Mouse (Mus musculus) adrenal gland, adult 8-10 months (tissue): Measurements from ENCODE around the gene Dspp. TPM values are rescaled to one million over a fixed set of nuclear protein-coding genes. Genes with fewer than 3 reads are reported as not detected.

Experiments used
- DNase-seq: peaks from one replicate; pipeline ENCODE4 v3.0.0; 2022
- total RNA-seq, 4 experiments: library from RNA; stranded (reverse); gene quantifications; 2 replicates each; pipeline ENCODE4 v1.2.4; 2022

The Dspp gene
- not detected for total RNA-seq

DNA sequence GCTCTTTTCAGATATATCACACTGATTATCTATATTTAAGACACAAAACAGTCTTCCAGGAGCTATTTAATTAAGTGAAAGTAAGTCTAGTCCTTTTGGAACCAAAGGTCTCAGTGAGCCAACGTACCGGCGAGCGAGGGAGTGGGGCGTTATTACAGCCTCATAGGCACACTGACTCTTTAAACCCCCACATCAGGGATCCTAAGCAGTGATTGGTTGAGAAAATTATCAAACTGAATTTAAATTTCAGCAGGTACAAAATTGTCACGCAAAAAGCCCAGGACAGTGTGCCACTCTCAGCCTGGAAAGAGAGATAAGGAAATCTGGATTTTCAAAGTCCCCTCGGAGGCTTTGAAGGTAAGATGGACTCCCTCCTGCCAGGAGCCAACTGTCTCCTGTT lies at the start of gene Dspp:
Gene Dspp, plus strand, starts transcription at position 301 of the 400 bp plus-strand sequence.
- DNase-seq = no peak

DNA sequence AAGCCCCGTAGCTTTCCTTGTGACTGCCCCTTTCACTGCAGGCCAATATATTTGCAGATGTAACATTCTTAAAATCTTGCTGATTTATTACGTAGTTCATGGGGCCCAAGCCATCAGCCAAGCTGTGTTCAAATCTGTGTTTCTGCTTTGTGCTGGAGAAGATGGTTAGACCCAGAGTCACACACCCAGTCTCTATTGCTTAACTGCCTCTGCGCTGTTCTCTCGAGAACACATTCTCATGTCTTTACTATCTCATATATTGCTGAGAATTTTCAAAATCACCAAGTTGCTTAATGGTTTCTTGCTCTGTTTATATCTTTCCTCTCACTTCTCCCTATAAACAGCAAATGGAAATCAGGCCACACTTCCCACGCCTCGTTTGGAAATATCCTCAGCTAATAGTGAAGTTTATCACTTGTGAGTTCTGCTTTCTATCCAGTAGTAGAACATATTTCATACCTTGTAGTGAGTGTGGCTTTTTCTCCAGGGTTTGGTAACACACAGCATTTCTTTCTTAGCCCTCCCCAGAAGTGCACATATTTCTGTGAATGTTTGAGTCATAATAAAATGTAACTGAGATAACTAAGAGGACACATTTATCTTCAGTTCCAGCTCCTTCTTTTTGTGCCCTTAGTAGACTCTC lies 46.4 kb upstream of the Dspp start:
- no peak for DNase-seq

DNA sequence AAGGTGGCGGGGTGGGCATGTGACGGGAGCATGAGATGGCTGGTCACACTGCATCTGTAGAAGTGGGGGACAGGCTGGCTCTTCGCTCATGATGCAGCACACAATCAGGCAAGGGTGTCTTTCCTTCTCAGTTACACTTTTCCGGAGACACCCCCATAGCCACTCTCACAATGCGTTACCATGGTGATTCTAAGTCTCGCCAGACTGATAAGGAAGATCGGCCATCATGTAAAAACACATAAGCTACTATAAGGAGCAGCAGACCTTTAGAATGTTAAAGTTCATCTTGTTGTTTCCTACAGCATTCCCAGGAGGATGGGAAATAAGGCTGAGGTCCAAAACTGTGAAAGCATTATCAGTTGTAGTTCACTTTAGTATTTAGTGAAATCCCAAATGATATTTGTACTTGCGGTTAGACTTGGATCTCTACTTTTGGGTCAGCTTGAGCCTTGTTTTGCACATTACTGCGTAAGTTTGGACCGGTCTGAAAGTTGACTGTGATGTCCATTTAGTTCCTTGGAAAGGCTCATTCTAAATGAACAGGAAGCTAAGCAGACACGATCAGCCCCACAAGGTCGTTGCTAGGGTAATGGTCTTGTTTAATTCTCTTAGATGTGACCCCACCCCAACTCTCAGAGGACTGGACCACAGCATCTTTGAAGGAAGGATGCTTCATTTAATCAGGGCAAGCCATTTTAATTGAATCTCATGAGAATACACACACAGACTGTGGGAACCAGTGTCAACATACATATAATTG lies 43.8 kb upstream of the Dspp start:
- no peak for DNase-seq

DNA sequence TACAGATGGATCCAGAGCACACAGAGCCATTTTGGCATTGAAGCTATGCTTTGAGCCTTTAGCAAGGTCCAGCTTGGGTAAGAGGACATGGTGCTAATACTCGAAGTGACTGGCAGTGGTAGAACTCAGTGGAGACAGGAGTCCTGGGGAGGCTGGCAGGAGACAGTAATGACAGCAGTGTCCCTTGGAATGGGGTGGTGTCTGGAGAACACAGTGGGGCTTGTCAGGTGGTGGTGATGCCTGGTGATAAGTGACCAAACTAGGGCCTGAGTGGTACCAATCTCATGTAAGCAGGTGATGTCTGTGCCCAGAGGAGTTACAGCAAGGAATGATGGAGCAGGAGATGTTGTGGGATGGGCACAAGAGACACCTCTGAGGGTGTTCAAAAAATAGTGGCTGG lies 43.2 kb upstream of the Dspp start:
- DNase-seq = no peak

DNA sequence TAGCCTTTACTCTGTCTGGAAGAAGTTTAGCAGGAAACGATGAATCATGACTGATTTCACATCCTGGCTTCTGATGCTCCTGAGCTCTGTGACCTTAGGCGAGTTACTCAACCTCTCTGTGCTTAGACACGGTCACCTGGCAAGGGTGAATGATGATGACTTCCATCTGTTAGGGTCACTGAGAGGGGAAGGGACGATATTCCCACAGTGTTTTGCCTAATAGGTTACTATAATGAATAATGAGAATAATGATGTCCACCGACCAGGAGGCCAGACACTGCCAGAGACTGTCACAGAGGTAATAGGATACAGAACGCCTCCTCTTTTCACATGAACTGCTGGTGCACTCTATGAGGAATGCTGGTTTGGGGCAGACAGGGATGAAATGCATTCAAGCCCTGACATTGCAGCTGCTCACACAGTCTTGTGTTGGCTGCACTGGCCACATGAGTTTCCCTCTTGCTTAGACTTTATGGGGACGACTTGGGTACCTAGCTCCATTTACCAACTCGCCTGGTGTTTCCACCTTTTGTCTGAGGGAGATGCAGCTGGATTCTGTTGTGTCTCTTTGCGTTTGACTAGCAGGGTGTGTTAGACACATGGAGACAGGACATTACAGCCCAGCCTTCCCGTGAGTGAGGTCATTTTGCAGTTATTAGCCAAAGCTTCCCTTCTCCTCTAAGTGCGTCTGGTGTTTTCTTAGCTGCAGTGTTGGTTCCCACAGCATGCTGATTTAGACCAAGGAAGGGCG lies 42.1 kb upstream of the Dspp start:
- no peak for DNase-seq

DNA sequence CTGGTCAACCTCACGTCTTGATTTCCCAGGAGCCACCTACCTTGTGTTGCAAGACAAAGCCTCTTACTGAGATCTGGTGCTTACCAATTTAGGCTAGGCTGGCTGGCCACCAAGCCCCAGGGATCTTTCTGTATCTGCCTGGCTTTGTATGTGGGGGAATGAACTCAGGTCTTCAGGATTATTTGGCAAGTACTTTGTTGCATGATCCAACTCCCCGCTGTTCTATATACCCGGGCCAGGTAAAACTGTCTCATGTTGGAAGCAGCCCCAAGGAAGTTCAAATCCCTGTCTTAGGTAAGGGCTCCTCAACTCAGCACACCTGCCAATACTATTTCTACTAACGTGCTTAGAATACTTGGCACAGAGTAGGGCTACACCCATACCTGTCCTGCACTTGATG lies 39.6 kb upstream of the Dspp start:
- DNase-seq = no peak

DNA sequence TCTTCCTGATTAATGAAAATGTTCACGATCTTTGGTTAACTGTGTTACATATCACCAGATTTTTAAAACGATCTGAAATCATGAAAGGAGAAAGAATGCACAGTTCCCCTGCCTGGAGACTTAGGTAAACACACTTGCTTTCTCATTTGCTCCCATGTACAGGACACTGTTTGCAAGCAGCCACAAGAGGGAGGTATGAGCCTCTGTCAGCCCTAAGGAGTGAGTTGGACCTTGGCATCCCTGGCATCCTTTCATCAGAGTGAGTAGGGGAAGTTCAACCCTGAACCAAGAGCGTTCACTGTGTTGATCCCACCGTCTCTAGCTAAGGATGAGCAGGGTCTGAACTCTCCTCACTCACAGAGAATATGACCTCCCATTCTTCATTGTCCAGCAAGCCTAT lies 39.0 kb upstream of the Dspp start:
- DNase-seq = peak; percentile 60

DNA sequence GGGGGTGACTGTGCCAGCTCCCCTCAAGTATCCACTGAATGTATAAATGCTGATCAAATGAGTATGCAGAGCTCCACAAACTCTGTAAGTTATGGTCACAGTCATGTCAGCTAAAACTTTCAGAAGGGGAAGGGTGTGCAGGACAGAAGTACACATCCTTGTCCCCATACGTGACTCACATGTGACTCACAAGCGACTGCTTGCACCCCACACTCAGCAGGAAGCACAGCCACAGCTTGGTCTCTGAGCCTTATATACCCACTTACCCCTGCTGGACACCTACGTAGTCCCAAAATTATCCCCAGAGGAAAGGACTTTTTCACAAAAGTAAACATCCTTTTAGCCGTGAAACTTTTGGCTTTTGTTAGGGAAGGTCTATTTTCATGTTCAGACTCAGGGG lies 36.8 kb upstream of the Dspp start:
- DNase-seq = no peak

DNA sequence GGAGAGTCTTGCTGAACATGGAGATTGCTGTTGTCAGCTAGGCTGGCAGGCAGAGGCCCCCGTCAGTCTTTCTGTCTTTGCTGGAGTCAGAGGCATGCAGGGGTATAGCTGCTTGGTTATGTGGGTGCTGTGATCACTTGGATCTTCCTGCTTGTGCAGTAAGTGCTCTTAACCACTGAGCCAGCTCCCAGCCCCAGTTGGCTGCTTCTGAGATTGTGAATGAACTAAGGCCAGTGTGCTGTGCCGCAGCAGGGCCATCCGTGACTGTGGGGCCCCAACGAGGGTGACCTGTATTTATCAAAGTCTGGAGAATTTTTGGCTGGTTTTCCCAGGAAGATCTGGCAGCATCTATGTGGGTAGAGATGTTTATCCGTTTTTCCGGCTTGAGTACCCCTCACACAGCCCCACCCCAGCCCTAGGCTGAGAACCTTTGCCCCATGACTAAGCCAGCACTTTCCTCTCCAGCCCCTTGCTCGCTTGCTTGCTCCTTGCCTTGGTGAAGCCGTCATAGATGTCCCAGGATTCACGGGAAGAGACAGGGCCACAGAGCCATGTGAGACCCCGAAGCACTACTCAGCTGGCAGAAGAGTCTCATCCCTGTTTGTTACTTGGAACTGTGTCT lies 32.5 kb upstream of the Dspp start:
- no peak for DNase-seq

DNA sequence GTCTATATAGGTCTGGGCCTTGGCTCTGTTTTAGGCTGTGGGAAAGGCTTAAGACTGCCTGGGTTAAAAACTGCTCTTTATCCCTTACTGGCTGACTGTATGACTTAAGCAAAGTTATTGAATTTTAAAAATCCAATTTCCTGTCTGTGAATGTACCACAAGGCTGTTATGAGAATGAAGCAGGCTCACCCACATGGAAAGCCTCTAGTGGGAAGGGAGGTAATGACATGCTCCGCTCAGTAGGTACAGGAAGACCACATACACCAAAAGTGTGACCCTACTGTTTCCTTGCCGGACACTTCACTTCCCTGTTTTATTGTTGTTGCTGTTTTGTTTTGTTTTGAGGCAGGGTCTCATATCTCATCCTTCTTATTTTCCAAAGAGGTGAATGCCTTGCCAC lies 29.4 kb upstream of the Dspp start:
- DNase-seq = no peak

DNA sequence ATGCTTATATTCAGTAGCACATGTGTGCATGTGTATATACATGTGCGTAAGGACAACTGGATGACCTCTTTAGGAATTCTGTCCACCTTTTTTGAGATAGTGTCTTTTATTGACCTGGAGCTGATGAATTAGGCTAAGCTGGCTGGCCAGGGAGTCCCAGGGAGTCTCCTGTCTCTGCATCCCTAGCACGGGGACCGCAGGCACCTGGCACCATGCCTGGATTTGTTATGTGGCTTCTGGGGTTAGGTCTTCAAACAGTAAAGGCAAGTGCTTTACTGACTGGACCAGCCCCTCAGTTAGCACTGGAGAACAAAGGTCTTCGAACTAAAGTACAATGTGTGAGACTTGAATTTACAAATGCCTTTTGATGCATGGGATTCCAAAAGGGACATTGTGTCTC lies 26.5 kb upstream of the Dspp start:
- DNase-seq = no peak

DNA sequence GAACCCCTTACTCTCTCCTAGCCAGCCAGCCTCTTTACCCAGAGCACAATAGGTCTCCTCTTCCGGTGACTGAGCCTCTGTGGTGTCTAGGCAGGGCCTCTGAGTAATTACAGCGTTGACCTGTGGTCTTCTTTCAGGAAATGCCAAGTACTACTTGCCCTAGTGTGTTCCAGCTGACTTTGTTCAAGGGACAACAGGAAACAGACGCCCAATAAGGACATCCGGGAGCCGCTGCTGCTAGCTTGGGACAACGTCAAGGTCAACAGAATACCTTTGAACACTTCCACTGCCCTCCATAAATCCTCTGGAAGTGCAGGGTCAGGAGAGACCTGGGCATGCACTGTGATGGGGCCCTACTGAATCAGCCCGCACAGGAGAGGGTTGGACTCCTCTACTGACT lies 21.2 kb upstream of the Dspp start:
- peak; percentile 73 for DNase-seq

DNA sequence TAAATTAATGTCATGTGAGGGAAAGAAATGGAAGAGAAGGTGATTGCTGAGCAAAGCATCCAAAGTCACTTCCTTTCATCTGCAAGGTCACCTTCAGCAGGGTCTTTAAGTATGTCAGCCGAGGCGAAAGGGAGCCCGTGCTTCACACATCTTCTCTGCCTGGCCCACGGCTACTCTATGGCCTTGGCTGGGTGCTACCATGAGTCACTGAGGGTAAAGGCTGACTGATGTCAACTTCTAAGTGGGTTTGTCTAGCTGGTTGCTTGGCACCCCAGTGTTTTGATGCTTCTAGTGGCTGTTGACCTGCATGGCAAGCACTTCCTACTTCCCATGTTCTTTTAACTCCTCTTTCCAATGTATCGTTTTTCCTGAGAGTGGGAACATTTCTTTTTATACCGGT lies 20.3 kb upstream of the Dspp start:
- peak; percentile 62 for DNase-seq

DNA sequence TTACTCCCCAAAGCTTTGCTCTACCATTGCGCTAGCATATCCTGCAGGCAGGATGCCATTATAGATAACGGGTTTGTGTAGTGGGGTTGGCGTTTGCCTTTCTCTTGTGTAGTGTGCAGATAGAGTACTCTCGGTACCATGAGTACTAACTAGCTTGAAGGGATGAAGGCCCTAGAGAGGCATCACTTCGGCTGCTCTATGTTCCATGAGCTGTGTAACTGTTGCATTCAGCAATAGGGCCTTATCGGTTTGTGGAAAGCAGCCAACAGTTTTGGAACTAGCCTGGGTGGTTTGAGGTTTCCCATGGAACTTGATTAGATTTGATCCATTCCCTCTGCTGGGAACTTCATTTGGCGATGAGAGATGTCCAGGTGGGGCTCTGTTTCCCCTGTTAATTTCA lies 12.8 kb upstream of the Dspp start:
- DNase-seq = no peak

DNA sequence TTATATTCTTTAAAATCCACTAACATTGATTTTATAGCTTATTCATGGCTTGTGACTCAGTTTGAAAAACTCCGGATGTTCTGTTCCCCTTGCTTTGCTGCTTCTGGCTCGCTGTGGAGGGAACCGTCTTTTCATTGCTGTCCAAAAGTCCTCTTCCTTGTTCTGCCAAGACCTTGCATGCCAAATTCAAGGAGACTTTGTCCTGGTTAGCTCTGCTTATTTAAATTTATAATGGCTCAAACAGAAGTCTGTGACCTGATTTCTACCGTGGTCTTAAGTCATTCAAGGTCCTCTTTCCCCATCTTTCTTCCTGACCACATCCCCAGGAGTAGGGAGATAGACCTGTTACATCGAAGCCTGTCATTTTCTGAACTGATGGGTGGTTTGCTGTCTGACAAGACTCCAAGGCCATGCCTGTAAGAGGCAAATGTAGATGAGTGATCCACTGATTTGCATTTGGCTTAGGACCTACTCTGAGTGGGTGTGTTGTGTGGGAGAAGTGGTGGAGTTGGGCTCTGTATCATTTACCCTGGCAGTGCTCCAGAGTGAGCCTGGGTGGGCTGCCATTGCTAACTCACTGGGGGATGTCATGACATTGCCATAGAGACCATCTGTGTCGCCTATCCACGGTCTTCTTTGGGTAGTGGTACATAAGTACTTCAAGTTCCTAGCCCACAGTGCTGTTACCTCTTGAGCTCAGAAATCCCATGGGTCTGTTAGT lies 12.0 kb upstream of the Dspp start:
- DNase-seq = peak; percentile 71

DNA sequence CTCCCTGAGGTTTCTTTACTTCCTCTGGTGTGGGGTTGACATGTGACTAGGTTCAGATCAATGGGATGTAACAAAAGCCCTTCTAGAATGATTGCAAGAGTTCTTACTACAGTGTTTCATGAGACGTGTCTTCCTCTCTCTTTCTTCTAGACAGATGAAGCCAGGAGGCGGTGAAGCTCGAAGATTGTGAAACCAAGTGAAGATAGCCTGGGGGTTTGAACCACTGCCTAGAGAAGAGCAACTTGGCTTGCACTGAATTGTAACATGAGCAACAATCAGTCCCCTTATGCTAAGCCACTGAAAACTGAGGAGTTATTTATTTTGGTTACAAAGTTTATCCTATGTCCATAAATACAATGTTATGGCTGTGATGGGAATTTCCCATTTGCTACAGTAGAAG lies 9.9 kb upstream of the Dspp start:
- no peak for DNase-seq

DNA sequence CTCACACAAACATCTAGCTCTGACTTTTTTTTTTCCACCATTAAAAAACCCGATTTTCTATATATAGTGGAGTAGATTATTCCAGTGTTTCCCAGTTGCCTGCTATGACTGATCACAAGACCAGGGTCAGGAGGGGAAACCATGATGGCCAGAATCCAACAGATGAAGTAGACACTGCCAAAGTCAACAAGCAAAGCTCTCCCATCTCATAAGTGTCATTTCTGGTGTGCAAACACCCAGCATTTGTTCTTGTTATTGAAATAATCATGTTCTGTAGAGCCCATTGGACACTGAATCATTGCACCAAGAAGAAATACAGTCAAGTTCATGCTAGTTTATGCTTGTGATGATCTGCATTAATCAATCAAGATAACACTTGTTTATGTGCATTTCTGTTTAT lies 9.1 kb upstream of the Dspp start:
- peak; percentile 20 for DNase-seq

DNA sequence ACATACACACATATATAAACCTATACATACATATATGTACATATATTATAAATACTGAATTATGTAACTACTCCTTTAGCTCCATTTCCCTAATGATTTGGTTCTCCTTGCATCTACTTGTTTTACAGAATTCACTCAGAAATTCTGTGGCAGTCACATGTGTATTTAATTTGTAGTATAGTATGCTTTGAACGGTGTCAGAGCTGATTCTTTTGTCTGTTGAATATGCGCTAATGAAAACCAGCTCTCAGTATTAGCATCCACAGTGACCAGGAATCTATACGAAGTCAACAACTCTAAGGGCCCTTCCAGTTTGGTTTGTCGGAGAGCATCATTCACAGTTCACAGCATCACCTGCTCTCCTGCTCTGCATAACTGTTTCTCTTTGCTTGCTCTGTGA lies 7.0 kb upstream of the Dspp start:
- no peak for DNase-seq

DNA sequence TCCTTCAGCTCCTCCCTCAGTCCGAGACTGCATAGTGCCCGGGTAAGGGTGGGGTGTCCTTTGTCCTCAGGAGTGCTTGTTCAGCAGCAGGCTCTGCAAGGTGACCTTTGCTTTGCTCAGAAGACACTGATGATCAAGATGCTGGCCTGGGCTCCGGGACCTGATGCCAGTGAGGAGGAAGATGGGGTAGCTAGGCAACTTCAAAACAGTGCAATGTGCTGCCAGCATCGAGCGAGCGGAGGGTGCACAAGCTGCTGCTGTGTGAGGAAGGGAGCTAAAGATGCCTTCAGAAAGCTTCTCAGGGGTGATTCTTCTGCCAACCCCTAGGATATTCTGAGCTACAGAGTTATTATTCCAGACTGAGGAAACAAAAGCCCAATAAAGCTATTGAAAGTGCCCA lies 2.6 kb downstream of the Dspp start:
- DNase-seq = no peak

DNA sequence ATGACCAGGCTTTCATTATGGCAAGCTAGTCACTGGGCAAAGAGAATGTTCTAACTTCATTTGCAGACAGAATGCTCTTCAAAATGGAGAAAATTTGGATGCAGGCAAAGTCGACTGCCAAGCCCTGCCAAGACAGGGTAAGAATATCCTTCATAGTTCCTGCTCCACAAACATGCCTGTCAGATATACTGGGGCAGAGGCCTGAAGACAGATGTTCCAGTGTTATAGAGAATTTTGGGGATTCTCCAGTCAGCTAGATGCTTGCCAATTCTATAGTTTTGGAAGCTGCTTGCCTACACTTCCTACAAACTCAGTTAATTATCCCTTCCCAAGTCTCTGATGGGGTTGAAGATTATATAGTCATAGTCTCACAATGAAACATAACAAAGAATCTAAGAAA lies 13.2 kb downstream of the Dspp start:
- no peak for DNase-seq

DNA sequence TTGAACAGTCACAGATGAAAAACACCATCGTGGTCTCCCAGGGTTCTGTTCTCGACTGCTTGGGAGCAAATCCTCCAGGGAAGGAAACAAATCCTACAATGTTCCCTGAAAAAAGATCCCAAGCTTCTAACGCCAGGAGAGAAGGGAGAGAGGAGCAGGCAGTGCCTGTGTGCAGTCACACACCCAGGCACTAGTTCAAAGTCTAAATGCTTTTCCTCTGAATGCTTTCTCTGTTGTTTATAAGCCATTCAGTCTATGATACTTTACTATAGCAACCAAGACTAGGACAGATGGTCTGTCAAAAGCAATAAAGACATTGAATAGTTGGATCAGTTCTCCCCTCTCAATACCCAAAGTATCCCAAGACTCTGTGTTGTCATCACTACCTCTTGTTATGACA lies 16.8 kb downstream of the Dspp start:
- DNase-seq = no peak

DNA sequence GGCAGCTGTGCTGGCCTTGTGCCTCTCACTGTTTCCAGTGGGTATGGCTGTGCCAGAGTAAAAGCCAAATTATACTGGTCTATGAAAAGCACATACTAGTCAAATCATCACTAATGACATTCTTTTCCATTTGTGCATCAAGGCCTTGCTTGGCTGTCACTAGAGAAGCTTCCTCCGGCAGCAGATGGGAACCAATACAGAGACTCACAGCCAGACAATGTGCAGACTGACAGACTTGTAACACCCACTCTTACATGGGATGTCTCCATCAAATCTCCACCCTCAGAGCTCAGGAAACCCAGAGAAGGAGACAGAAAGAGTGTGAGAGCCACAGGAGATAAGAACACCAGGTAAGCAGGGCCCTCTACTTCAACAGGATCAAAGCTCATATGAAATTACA lies 24.6 kb downstream of the Dspp start:
- no peak for DNase-seq
